Mouse (Mus musculus): ENCODE measurements around the gene Cdk5r1. TPM values are rescaled to one million over a fixed set of nuclear protein-coding genes. Genes with fewer than 3 reads are reported as not detected.

The Cdk5r1 gene
- polyA plus RNA-seq, 1 experiment from 2014 or later: 9.4 TPM

- H3K27ac ChIP-seq: no peak overlapping the region
- no peaks in the 10 kb centered on the region for H3K27me3 ChIP-seq
- no peaks in the 10 kb centered on the region for H3K9me3 ChIP-seq
- H3K36me3 ChIP-seq: no peaks in the 10 kb centered on the region
- no peak overlapping the region for H3K9ac ChIP-seq
- H3K4me1 ChIP-seq: peaks cover 29% of the 10 kb centered on the region
- H3K4me3 ChIP-seq: no peak overlapping the region
- 91% methylated on average over 6 of the region's 6 CpGs for WGBS
- ATAC-seq (ENCODE audit: insufficient number of reproducible peaks, insufficient read depth, low FRiP score, low TSS enrichment): no peak
- no peak overlapping the region for H3K4me2 ChIP-seq (replicated peaks)
Observed at GRCm38 (mm10) chr11:80507791-80508190, 31.0 kb downstream of the Cdk5r1 start.

GRCm38 (mm10) chr11:80508361-80509175 lies 31.7 kb downstream of the Cdk5r1 start:
- Histone ChIP-seq H3K9me3 (no peaks in the 10 kb centered on the region), H3K4me3 (no peak overlapping the region), H3K4me2 (replicated peaks) (no peak overlapping the region), H3K9ac (no peak overlapping the region), H3K27me3 (no peaks in the 10 kb centered on the region), H3K36me3 (no peaks in the 10 kb centered on the region), H3K4me1 (peaks cover 27% of the 10 kb centered on the region), H3K27ac (no peak overlapping the region; the same call in 1 of the 2 replicates)
- no peak for ATAC-seq (ENCODE audit: insufficient number of reproducible peaks, insufficient read depth, low FRiP score, low TSS enrichment)
- 40% methylated on average over 19 of the region's 19 CpGs for WGBS

- H3K9me3 ChIP-seq: no peaks in the 10 kb centered on the region
- no peak for ATAC-seq (ENCODE audit: insufficient number of reproducible peaks, insufficient read depth, low FRiP score, low TSS enrichment)
- H3K4me3 ChIP-seq: no peak overlapping the region
- peaks cover 26% of the 10 kb centered on the region for H3K4me1 ChIP-seq
- H3K9ac ChIP-seq: no peak overlapping the region
- no peak overlapping the region; the same call in 1 of the 2 replicates for H3K27ac ChIP-seq
- WGBS: 65% methylated on average over 5 of the region's 5 CpGs
- H3K4me2 ChIP-seq (replicated peaks): no peak overlapping the region
- H3K36me3 ChIP-seq: no peaks in the 10 kb centered on the region
- no peaks in the 10 kb centered on the region for H3K27me3 ChIP-seq
Observed at GRCm38 (mm10) chr11:80509176-80509506, 32.3 kb downstream of the Cdk5r1 start.

- no peak for ATAC-seq (ENCODE audit: insufficient number of reproducible peaks, insufficient read depth, low FRiP score, low TSS enrichment)
Observed at GRCm38 (mm10) chr11:80510124-80510523, 33.3 kb downstream of the Cdk5r1 start.

GRCm38 (mm10) chr11:80512313-80513056 lies 35.7 kb downstream of the Cdk5r1 start:
- Histone ChIP-seq H3K4me1 (0 out of 2 replicates have a peak, but pooled peaks cover 20% of the 10 kb centered on the region), H3K9me3 (no peaks in the 10 kb centered on the region), H3K27me3 (no peaks in the 10 kb centered on the region), H3K36me3 (no peaks in the 10 kb centered on the region), H3K9ac (no peak overlapping the region), H3K27ac (no peak overlapping the region), H3K4me3 (no peak overlapping the region), H3K4me2 (replicated peaks) (no peak overlapping the region)
- 68% methylated on average over 19 of the region's 19 CpGs for WGBS
- no peak for ATAC-seq (ENCODE audit: insufficient number of reproducible peaks, insufficient read depth, low FRiP score, low TSS enrichment)

More at GRCm38 (mm10) chr11:80510124-80510523, 33.3 kb downstream of the Cdk5r1 start:
- no peaks in the 10 kb centered on the region for H3K36me3 ChIP-seq
- peaks cover 18% of the 10 kb centered on the region for H3K4me1 ChIP-seq
- H3K27ac ChIP-seq: no peak overlapping the region
- no peaks in the 10 kb centered on the region for H3K9me3 ChIP-seq
- no peak overlapping the region for H3K4me3 ChIP-seq
- H3K27me3 ChIP-seq: no peaks in the 10 kb centered on the region
- H3K9ac ChIP-seq: no peak overlapping the region
- WGBS: 87% methylated on average over 10 of the region's 10 CpGs
- H3K4me2 ChIP-seq (replicated peaks): no peak overlapping the region

- Histone ChIP-seq H3K9me3 (no peaks in the 10 kb centered on the region), H3K4me1 (peaks cover 23% of the 10 kb centered on the region), H3K4me3 (no peak overlapping the region), H3K27ac (no peak overlapping the region), H3K9ac (no peak overlapping the region), H3K27me3 (no peaks in the 10 kb centered on the region), H3K36me3 (no peaks in the 10 kb centered on the region), H3K4me2 (replicated peaks) (no peak overlapping the region)
- no peak for ATAC-seq (ENCODE audit: insufficient number of reproducible peaks, insufficient read depth, low FRiP score, low TSS enrichment)
- WGBS: 37% methylated on average over 7 of the region's 7 CpGs
Observed at GRCm38 (mm10) chr11:80513796-80514195, 37.0 kb downstream of the Cdk5r1 start.

GRCm38 (mm10) chr11:80515346-80515745 lies 38.5 kb downstream of the Cdk5r1 start:
- 63% methylated on average over 1 of the region's 1 CpGs for WGBS
- no peak; the same call in 1 of the 2 replicates for ATAC-seq (ENCODE audit: insufficient number of reproducible peaks, insufficient read depth, low FRiP score, low TSS enrichment)
- Histone ChIP-seq H3K4me1 (peaks cover 22% of the 10 kb centered on the region), H3K4me2 (replicated peaks) (no peak overlapping the region), H3K9ac (no peak overlapping the region), H3K27me3 (no peaks in the 10 kb centered on the region), H3K27ac (peak overlapping the region; percentile 13; the same call in 1 of the 2 replicates), H3K4me3 (no peak overlapping the region), H3K9me3 (no peaks in the 10 kb centered on the region), H3K36me3 (no peaks in the 10 kb centered on the region)

- WGBS: 76% methylated on average over 8 of the region's 8 CpGs
- no peaks in the 10 kb centered on the region for H3K9me3 ChIP-seq
- H3K27ac ChIP-seq: no peak overlapping the region
- H3K4me3 ChIP-seq: no peak overlapping the region
- no peaks in the 10 kb centered on the region for H3K27me3 ChIP-seq
- no peak overlapping the region for H3K4me2 ChIP-seq (replicated peaks)
- H3K4me1 ChIP-seq: peaks cover 22% of the 10 kb centered on the region
- no peak overlapping the region for H3K9ac ChIP-seq
- H3K36me3 ChIP-seq: no peaks in the 10 kb centered on the region
- no peak for ATAC-seq (ENCODE audit: insufficient number of reproducible peaks, insufficient read depth, low FRiP score, low TSS enrichment)
Observed at GRCm38 (mm10) chr11:80515895-80516294, 39.1 kb downstream of the Cdk5r1 start.

GRCm38 (mm10) chr11:80518421-80519367 lies 41.9 kb downstream of the Cdk5r1 start:
- Histone ChIP-seq H3K4me3 (no peak overlapping the region), H3K27ac (no peak overlapping the region), H3K27me3 (no peaks in the 10 kb centered on the region), H3K4me2 (replicated peaks) (no peak overlapping the region), H3K9me3 (no peaks in the 10 kb centered on the region), H3K4me1 (peaks cover 19% of the 10 kb centered on the region), H3K36me3 (no peaks in the 10 kb centered on the region), H3K9ac (no peak overlapping the region)
- 38% methylated on average over 9 of the region's 9 CpGs for WGBS
- 0 out of 2 replicates have a peak, but pooled peaks have one; percentile 68 for ATAC-seq (ENCODE audit: insufficient number of reproducible peaks, insufficient read depth, low FRiP score, low TSS enrichment)

GRCm38 (mm10) chr11:80521148-80521547 lies 44.3 kb downstream of the Cdk5r1 start:
- peaks cover 11% of the 10 kb centered on the region for H3K4me1 ChIP-seq
- no peaks in the 10 kb centered on the region for H3K9me3 ChIP-seq
- H3K4me3 ChIP-seq: no peak overlapping the region
- WGBS: 67% methylated on average over 2 of the region's 2 CpGs
- H3K9ac ChIP-seq: no peak overlapping the region
- no peak overlapping the region for H3K4me2 ChIP-seq (replicated peaks)
- no peaks in the 10 kb centered on the region for H3K36me3 ChIP-seq
- no peak overlapping the region for H3K27ac ChIP-seq
- ATAC-seq (ENCODE audit: insufficient number of reproducible peaks, insufficient read depth, low FRiP score, low TSS enrichment): no peak
- H3K27me3 ChIP-seq: no peaks in the 10 kb centered on the region

GRCm38 (mm10) chr11:80522852-80523251 lies 46.0 kb downstream of the Cdk5r1 start:
- no peak for ATAC-seq (ENCODE audit: insufficient number of reproducible peaks, insufficient read depth, low FRiP score, low TSS enrichment)
- no peaks in the 10 kb centered on the region for H3K36me3 ChIP-seq
- H3K9me3 ChIP-seq: no peaks in the 10 kb centered on the region
- no peak overlapping the region for H3K9ac ChIP-seq
- H3K4me3 ChIP-seq: no peak overlapping the region
- H3K4me1 ChIP-seq: peaks cover 11% of the 10 kb centered on the region
- WGBS: 58% methylated on average over 2 of the region's 2 CpGs
- H3K27ac ChIP-seq: no peak overlapping the region
- no peak overlapping the region for H3K4me2 ChIP-seq (replicated peaks)
- H3K27me3 ChIP-seq: no peaks in the 10 kb centered on the region

All from embryonic facial prominence, embryonic 12.5 days (tissue).